Mouse (Mus musculus) testis, adult 2 months (tissue): Measurements from ENCODE around the gene Cpd. TPM values are rescaled to one million over a fixed set of nuclear protein-coding genes. Genes with fewer than 3 reads are reported as not detected.
"Not testable (repeated sequence)": the region's sequence is repeated elsewhere in the genome, so short reads cannot be mapped to it uniquely, and the experiment has no call there.

Experiments
- H3K27ac ChIP-seq: fragments of 200-500 bp; 2 replicates; pipeline ENCODE4 v1.5.1; 2012; ENCODE audit warnings: low read depth, low read length; ENCODE audit not compliant: control insufficient read depth, insufficient read depth
- H3K27me3 ChIP-seq: fragments of 200-500 bp; 2 replicates; pipeline ENCODE4 v1.6.1; 2012; ENCODE audit warnings: mild to moderate bottlenecking, low read length, moderate library complexity; ENCODE audit not compliant: control insufficient read depth, insufficient read depth
- H3K36me3 ChIP-seq: fragments of 200-500 bp; 2 replicates; pipeline ENCODE4 v1.6.1; 2012; ENCODE audit warnings: mild to moderate bottlenecking, low read length; ENCODE audit not compliant: control insufficient read depth, insufficient read depth
- H3K4me1 ChIP-seq: fragments of 200-500 bp; 2 replicates; pipeline ENCODE4 v1.6.1; 2012; ENCODE audit warnings: low read length; ENCODE audit not compliant: control insufficient read depth, insufficient read depth
- H3K4me3 ChIP-seq: fragments of 200-500 bp; 2 replicates; pipeline ENCODE4 v1.5.1; 2012; ENCODE audit warnings: low read depth, mild to moderate bottlenecking, low read length, moderate library complexity, mixed read lengths; ENCODE audit not compliant: control insufficient read depth
- CTCF ChIP-seq: fragments of 200-500 bp; IDR thresholded peaks from 2 replicates; pipeline ENCODE4 v1.5.1; 2012; ENCODE audit warnings: low read depth, mild to moderate bottlenecking, inconsistent platforms, low read length, moderate library complexity; ENCODE audit not compliant: control insufficient read depth, insufficient read depth, insufficient replicate concordance
- POLR2A ChIP-seq: fragments of 200-500 bp; IDR thresholded peaks from 2 replicates; pipeline ENCODE4 v1.6.1; 2012; ENCODE audit warnings: low read depth, mild to moderate bottlenecking, inconsistent platforms, low read length, moderate library complexity; ENCODE audit not compliant: control insufficient read depth
- polyA plus RNA-seq: library from polyadenylated mRNA; depleted of rRNA; stranded (reverse); fragments of >200 nt; gene quantifications from 2 replicates; pipeline ENCODE4 v1.2.3, GENCODE M21; 2012

The Cpd gene
- polyA plus RNA-seq, 1 experiment = 10.4 TPM

- Histone ChIP-seq H3K4me1 (no peaks in the 10 kb centered on the region), H3K27me3 (no peaks in the 10 kb centered on the region), H3K27ac (no peak overlapping the region), H3K4me3 (no peak overlapping the region), H3K36me3 (peaks cover 4% of the 10 kb centered on the region)
- TF ChIP-seq POLR2A (no peak), CTCF (no peak)
These were observed 39.7 kb downstream of the Cpd start for GRCm38 (mm10) chr11:76807007-76807679.

GRCm38 (mm10) chr11:76806026-76806425 lies 40.8 kb downstream of the Cpd start:
- TF ChIP-seq POLR2A (no peak), CTCF (no peak)
- Histone ChIP-seq H3K36me3 (peaks cover 4% of the 10 kb centered on the region), H3K4me3 (no peak overlapping the region), H3K27me3 (no peaks in the 10 kb centered on the region), H3K27ac (no peak overlapping the region), H3K4me1 (no peaks in the 10 kb centered on the region)

GRCm38 (mm10) chr11:76805072-76805471 lies 41.7 kb downstream of the Cpd start:
- not testable (repeated sequence) for H3K36me3 ChIP-seq, H3K4me3 ChIP-seq, H3K4me1 ChIP-seq, H3K27me3 ChIP-seq, H3K27ac ChIP-seq

GRCm38 (mm10) chr11:76803266-76803665 lies 43.6 kb downstream of the Cpd start:
- Histone ChIP-seq H3K4me3 (no peak overlapping the region), H3K4me1 (no peaks in the 10 kb centered on the region), H3K36me3 (peaks cover 2% of the 10 kb centered on the region), H3K27me3 (no peaks in the 10 kb centered on the region), H3K27ac (no peak overlapping the region)
- no peak for TF ChIP-seq CTCF
- TF ChIP-seq POLR2A = no peak

- no peaks in the 10 kb centered on the region; the same call in 1 of the 2 replicates for H3K36me3 ChIP-seq
- no peaks in the 10 kb centered on the region for H3K4me1 ChIP-seq
- no peak overlapping the region for H3K4me3 ChIP-seq
- no peak for TF ChIP-seq CTCF
- TF ChIP-seq POLR2A = no peak
- H3K27me3 ChIP-seq = no peaks in the 10 kb centered on the region
- no peak overlapping the region for H3K27ac ChIP-seq
These were observed 49.6 kb downstream of the Cpd start for GRCm38 (mm10) chr11:76797236-76797635.

- Histone ChIP-seq H3K4me3 (0 out of 2 replicates have a peak overlapping the region, but pooled peaks have one; percentile 5), H3K4me1 (no peaks in the 10 kb centered on the region), H3K27me3 (no peaks in the 10 kb centered on the region), H3K27ac (no peak overlapping the region), H3K36me3 (no peaks in the 10 kb centered on the region; the same call in none of the 2 replicates)
- TF ChIP-seq POLR2A (no peak), CTCF (no peak)
These were observed 51.5 kb downstream of the Cpd start for GRCm38 (mm10) chr11:76795326-76795725.

GRCm38 (mm10) chr11:76791331-76791730 lies 55.5 kb downstream of the Cpd start:
- H3K36me3 ChIP-seq = no peaks in the 10 kb centered on the region; the same call in none of the 2 replicates
- no peak overlapping the region for H3K4me3 ChIP-seq
- H3K27ac ChIP-seq = no peak overlapping the region
- no peaks in the 10 kb centered on the region for H3K27me3 ChIP-seq
- H3K4me1 ChIP-seq = no peaks in the 10 kb centered on the region
- TF ChIP-seq POLR2A (no peak), CTCF (no peak)

GRCm38 (mm10) chr11:76789252-76789651 lies 57.6 kb downstream of the Cpd start:
- TF ChIP-seq POLR2A = no peak
- no peak for TF ChIP-seq CTCF
- Histone ChIP-seq H3K36me3 (peaks cover 3% of the 10 kb centered on the region), H3K4me1 (no peaks in the 10 kb centered on the region), H3K27ac (no peak overlapping the region), H3K27me3 (no peaks in the 10 kb centered on the region), H3K4me3 (no peak overlapping the region)
